Mouse (Mus musculus) midbrain, embryonic 11.5 days (tissue): ENCODE measurements around the gene Fam20a. TPM values are rescaled to one million over a fixed set of nuclear protein-coding genes. Genes with fewer than 3 reads are reported as not detected.

Experiments used
- ATAC-seq: fragments of 200-750 bp; cut with Nextera tagmentation; 2 replicates; pipeline ENCODE4 v1.8.0; 2017; ENCODE audit warnings: moderate TSS enrichment, moderate library complexity; ENCODE audit not compliant: low FRiP score
- DNase-seq: peaks from one replicate; pipeline ENCODE4 v3.0.0; 2015; ENCODE audit warnings: low spot score; ENCODE audit errors: missing footprints
- H3K27ac ChIP-seq: fragments of 300-500 bp; sonication (generic); 2 replicates; pipeline ENCODE4 v1.5.1; 2014; ENCODE audit warnings: low read depth, low read length
- H3K27me3 ChIP-seq: fragments of 300-500 bp; sonication (generic); 2 replicates; pipeline ENCODE4 v1.6.1; 2014; ENCODE audit warnings: mild to moderate bottlenecking, low read length, moderate library complexity, mixed read lengths; ENCODE audit not compliant: control insufficient read depth, insufficient read depth
- H3K36me3 ChIP-seq: fragments of 300-500 bp; sonication (generic); 2 replicates; pipeline ENCODE4 v1.6.1; 2014; ENCODE audit warnings: mild to moderate bottlenecking, low read length, moderate library complexity, mixed read lengths; ENCODE audit not compliant: control insufficient read depth, insufficient read depth
- H3K4me1 ChIP-seq: fragments of 300-500 bp; sonication (generic); 2 replicates; pipeline ENCODE4 v1.6.1; 2014; ENCODE audit warnings: low read length; ENCODE audit not compliant: control insufficient read depth, insufficient read depth
- H3K4me2 ChIP-seq: fragments of 300-500 bp; sonication (generic); 2 replicates; pipeline ENCODE4 v1.6.1; 2014; ENCODE audit warnings: mild to moderate bottlenecking, moderate library complexity
- H3K4me3 ChIP-seq: fragments of 300-500 bp; sonication (generic); 2 replicates; pipeline ENCODE4 v1.5.1; 2014; ENCODE audit warnings: low read depth, low read length
- H3K9ac ChIP-seq: fragments of 300-500 bp; sonication (generic); 2 replicates; pipeline ENCODE4 v1.6.1; 2014; ENCODE audit warnings: low read length
- H3K9me3 ChIP-seq: fragments of 300-500 bp; sonication (generic); 2 replicates; pipeline ENCODE4 v1.6.1; 2016; ENCODE audit warnings: low read length; ENCODE audit not compliant: control insufficient read depth
- WGBS: fragments of 180-500 bp; shearing (Covaris S2); extraction: QIAGEN DNeasy Blood & Tissue Kit; methylation state at CpG from one replicate; pipeline ENCODE4 v1.1.7; 2014; 5-methylcytosine and 5-hydroxymethylcytosine counted together
- polyA plus RNA-seq: library from polyadenylated mRNA; unstranded; fragments of >200 nt; fragmentation: Nextera tagmentation; extraction: Ambion mirVana; gene quantifications from 2 replicates; pipeline ENCODE4 v1.2.1, GENCODE M21; 2014

Fam20a gene
- polyA plus RNA-seq, 1 experiment from 2014 or later, result 1.9 TPM

DNA sequence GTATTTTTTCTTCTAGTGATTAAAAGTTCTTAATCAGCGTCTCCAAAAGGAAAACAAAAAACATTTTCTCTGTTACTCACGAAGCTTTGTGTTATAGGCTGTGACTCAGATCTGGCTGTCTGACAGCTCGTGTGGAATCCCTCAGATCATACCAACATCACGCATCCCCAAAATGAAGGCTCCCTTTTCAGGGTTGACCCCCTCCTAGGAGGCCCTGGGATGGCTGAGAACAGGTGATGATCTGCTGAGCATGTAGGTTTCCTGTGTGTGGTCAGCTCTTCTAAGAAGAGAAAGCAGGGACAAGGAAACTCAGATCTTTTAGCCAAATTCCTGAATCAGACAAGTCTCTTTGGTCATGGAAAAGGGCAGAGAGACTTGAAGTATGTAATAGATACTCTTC, 23.1 kb upstream of the Fam20a start:
- Histone ChIP-seq H3K4me2 (no peak overlapping the region), H3K27ac (no peak overlapping the region), H3K9me3 (no peaks in the 10 kb centered on the region), H3K4me1 (no peaks in the 10 kb centered on the region), H3K4me3 (no peak overlapping the region), H3K9ac (no peak overlapping the region), H3K36me3 (no peaks in the 10 kb centered on the region), H3K27me3 (no peaks in the 10 kb centered on the region)
- no peak for ATAC-seq
- WGBS, result 86% methylated on average over 4 of the region's 4 CpGs
- no peak for DNase-seq

DNA sequence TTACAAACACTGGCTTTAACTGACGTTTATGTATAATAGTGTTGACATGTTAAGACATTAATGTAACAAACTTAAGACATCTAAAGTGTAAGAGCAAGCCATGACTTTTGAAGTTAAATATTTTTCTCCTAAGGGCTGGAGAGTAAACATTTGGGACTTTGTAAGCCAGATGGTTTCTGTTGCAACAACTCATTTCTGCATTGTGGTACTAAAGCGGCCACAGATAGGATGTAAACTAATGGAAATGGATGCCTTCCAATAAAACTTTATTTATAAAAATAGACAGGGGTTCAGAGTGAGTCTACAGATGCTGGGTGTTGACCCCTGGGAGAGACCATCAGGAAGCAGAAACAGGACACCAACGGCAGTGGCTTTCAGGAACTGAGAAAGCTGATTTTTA, 15.9 kb upstream of the Fam20a start:
- Histone ChIP-seq H3K9me3 (no peaks in the 10 kb centered on the region), H3K4me2 (no peak overlapping the region), H3K4me1 (no peaks in the 10 kb centered on the region), H3K27ac (no peak overlapping the region), H3K4me3 (no peak overlapping the region), H3K36me3 (no peaks in the 10 kb centered on the region), H3K27me3 (no peaks in the 10 kb centered on the region), H3K9ac (no peak overlapping the region)
- 77% methylated on average over 3 of the region's 3 CpGs for WGBS
- ATAC-seq (no peak), DNase-seq (no peak)

DNA sequence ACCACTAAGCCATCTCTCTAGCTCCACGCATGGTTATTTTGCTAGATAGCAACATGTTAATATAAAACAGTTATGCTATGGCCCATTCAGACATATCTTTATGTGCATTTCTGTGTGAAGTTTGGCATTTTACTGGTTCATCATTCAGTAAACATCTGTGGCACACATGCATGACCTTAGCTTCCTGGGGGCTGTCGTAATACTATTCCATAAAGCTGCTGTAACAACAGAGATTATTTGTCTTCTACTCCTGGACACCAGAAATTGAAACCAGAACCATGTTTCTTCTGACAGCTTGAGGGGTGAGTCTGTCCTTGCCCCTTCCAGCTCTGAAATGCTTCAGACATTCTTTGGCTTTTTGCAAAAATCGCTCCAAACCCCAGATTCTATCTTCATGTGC, 14.3 kb upstream of the Fam20a start:
- Histone ChIP-seq H3K36me3 (no peaks in the 10 kb centered on the region), H3K4me2 (no peak overlapping the region), H3K4me3 (no peak overlapping the region), H3K9ac (no peak overlapping the region), H3K9me3 (no peaks in the 10 kb centered on the region), H3K4me1 (no peaks in the 10 kb centered on the region), H3K27me3 (no peaks in the 10 kb centered on the region), H3K27ac (no peak overlapping the region)
- DNase-seq (no peak), ATAC-seq (no peak)
- 85% methylated on average over 3 of the region's 3 CpGs for WGBS

DNA sequence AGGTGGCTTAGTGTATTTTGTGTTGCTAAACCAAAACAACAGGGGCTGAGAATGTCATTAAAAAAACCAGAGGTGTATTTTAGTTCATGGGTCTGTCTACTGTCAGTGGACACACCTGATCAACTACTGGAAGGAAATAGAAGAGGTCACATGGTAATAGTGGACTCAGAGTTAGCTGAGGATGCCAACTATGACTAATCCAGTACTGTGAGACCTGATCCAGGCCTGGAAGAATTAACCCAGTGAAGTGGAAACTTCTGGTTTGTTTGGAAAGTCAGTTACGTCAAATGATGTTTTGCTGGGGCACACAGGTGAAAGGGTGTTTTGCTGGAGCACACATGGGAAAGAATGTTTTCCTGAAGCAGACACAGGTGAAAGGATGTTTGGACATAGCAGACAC, 12.3 kb upstream of the Fam20a start:
- WGBS, result 88% methylated on average over 1 of the region's 1 CpGs
- Histone ChIP-seq H3K27me3 (no peaks in the 10 kb centered on the region), H3K4me1 (no peaks in the 10 kb centered on the region), H3K36me3 (no peaks in the 10 kb centered on the region), H3K9ac (no peak overlapping the region), H3K4me3 (no peak overlapping the region), H3K9me3 (no peaks in the 10 kb centered on the region), H3K4me2 (no peak overlapping the region), H3K27ac (no peak overlapping the region)
- DNase-seq (no peak), ATAC-seq (no peak)

DNA sequence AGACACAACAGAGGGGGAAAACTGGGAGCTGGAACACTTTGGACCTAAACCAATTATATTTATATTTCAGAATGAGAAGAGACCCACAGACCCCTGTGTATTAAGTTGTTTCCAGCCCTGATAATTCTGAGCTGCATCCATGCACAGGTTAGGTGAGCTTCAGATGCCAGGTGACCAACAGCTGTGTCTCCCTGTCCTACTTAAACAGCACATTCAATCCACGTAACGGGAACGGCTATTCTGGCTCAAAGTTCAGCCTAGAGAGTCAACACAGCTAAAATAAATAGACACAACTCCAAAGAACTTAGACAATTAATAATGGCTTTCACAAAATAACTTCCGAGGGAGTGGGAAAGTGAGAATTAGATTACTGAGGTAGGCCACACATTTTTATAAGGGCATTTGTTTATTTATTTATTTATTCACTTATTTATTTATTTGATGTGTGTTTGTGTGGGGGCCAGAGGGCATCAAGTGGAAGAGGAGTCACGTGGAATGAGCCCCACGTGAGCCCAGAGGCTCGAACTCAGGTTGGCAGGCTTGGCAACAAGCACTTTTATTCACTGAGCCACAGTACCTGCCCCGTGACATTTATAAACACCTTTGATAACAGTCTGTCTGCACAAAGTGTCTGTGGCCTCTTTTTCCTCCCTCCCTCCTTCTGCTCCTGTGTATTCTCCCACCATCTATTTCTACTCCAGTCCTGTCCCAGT, 10.8 kb upstream of the Fam20a start:
- 80% methylated on average over 8 of the region's 8 CpGs for WGBS
- Histone ChIP-seq H3K27me3 (no peaks in the 10 kb centered on the region), H3K27ac (no peak overlapping the region), H3K4me1 (no peaks in the 10 kb centered on the region), H3K4me3 (no peak overlapping the region), H3K9ac (no peak overlapping the region), H3K4me2 (no peak overlapping the region), H3K9me3 (no peaks in the 10 kb centered on the region), H3K36me3 (no peaks in the 10 kb centered on the region)
- DNase-seq, result no peak
- no peak for ATAC-seq

DNA sequence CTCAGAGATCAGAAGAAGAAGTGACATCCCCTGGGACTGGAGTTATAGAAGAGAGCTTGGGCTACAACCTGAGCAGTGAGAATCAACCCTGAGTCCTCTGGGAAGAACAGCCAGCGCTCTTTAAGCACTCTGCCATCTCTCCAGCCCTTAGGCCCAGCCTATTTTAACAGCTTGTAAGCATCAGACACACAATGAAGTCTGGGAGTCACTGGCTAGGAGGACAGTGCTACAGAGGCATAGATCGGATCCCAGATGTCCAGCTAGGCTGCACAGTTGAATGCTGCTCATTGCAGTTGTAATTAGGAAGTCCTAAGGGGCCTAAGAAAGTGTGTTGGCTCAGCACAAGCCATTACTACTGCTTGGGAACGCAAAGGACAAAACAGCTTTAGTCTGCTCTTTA, 6.3 kb upstream of the Fam20a start:
- ATAC-seq (no peak), DNase-seq (no peak)
- Histone ChIP-seq H3K9me3 (no peaks in the 10 kb centered on the region), H3K27me3 (no peaks in the 10 kb centered on the region), H3K4me1 (no peaks in the 10 kb centered on the region), H3K9ac (no peak overlapping the region), H3K4me3 (no peak overlapping the region), H3K36me3 (no peaks in the 10 kb centered on the region), H3K27ac (no peak overlapping the region), H3K4me2 (no peak overlapping the region)
- 79% methylated on average over 3 of the region's 3 CpGs for WGBS

DNA sequence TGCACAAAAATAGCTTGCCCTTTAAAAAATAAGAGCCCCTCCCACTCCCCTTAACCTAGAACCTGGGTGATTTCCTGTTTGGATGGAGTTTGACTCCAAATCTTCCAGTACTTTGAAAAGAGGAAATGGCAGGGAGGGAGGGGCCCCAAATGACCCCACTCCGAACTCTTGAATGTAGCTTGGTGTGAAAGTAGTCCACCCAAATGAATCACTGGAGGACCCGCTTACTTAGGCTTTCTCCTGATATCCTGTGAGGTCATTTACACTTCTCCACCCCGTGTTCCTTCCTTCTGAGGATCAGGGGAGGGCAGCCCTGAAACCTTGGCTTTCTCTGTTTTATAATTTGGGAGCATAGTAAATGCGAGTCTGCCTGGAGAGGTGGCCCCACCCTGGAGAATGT, 632 bp upstream of the Fam20a start:
- 68% methylated on average over 4 of the region's 4 CpGs for WGBS
- H3K36me3 ChIP-seq, result no peaks in the 10 kb centered on the region
- no peak overlapping the region for H3K9ac ChIP-seq
- DNase-seq (no peak), ATAC-seq (no peak)
- no peak overlapping the region for H3K4me3 ChIP-seq
- H3K9me3 ChIP-seq, result no peaks in the 10 kb centered on the region
- no peak overlapping the region for H3K4me2 ChIP-seq
- H3K4me1 ChIP-seq, result peaks cover 2% of the 10 kb centered on the region; the same call in 1 of the 2 replicates
- no peak overlapping the region for H3K27ac ChIP-seq
- H3K27me3 ChIP-seq, result peaks cover 22% of the 10 kb centered on the region

DNA sequence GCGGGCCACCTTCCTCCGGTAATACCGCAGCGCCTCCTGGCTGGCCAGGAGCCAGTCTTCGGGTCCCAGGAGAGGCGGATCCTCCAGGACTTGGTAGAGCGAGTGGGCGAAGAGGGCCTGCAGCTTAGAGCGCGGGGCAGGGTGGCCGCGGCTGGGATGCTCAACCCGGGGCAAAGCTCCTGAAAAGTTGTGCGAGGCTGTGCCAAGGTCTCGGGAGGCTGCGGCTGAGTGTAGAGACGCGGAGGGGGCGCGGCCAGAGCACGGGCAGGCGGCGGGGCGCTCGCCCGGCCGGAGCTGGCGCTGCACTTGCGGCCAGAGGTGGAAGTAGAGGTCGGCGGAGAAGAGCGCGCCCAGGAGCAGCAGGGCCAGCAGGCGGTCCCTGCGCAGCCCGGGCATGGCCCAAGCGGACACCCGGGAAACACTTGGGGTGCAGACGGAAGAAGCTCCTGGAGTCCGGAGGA, 729 bp downstream of the Fam20a start:
- H3K27ac ChIP-seq, result no peak overlapping the region
- DNase-seq, result no peak
- under 1% methylated on average over 40 of the region's 40 CpGs for WGBS

DNA sequence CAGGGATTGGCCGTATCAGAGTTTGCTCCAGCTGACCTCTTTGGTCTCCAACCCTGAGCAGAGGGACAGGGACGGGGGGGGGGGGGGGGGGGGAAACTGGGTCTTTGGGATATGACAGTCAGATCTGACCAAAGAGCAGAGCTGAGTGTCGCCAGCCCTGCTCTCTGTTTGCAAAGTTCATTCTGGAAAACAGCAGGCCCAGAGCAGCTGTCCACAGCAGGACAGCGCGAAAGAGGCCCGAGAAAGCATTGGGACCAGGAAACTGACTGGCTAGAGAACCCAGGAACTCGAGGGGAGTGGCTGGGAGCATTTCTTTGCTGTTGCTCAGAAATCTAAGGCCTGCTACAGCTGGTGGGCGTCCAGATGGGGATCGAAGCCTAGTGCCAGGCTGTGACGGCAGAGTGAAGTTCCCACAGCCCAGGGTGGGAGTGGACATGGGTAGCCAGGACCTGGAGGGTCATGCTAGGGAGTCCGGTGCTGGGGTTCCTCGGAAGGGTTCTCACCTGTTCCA, 1.2 kb downstream of the Fam20a start:
- ATAC-seq (peak; percentile 67), DNase-seq (peak; percentile 92)
- Histone ChIP-seq H3K4me1 (peaks cover 2% of the 10 kb centered on the region; the same call in 1 of the 2 replicates), H3K9ac (peak overlapping the region; percentile 40; the same call in 1 of the 2 replicates), H3K27me3 (peaks cover 22% of the 10 kb centered on the region), H3K4me3 (peak overlapping the region; percentile 41), H3K27ac (no peak overlapping the region), H3K9me3 (no peaks in the 10 kb centered on the region), H3K36me3 (no peaks in the 10 kb centered on the region), H3K4me2 (peak overlapping the region; percentile 92)
- WGBS, result 12% methylated on average over 12 of the region's 12 CpGs

More for the DNA sequence above, 729 bp downstream of the Fam20a start:
- Histone ChIP-seq H3K27me3 (peaks cover 22% of the 10 kb centered on the region), H3K4me2 (peak overlapping the region; percentile 92), H3K36me3 (no peaks in the 10 kb centered on the region), H3K4me3 (peak overlapping the region; percentile 41), H3K9ac (peak overlapping the region; percentile 40), H3K4me1 (peaks cover 2% of the 10 kb centered on the region; the same call in 1 of the 2 replicates), H3K9me3 (no peaks in the 10 kb centered on the region)
- ATAC-seq, result peak; percentile 74
